Mouse (Mus musculus) lung, postnatal 10 days (tissue): ENCODE measurements around the gene Banf2.
A peak's percentile ranks its signal among the peaks of the same experiment; 100 is the strongest.

Experiments used
- DNase-seq: peaks from one replicate; pipeline ENCODE4 v3.0.0; 2021

Banf2 gene

GRCm38 (mm10) chr2:144026456-144026855, 6.4 kb upstream of the Banf2 start:
- no peak for DNase-seq

DNA sequence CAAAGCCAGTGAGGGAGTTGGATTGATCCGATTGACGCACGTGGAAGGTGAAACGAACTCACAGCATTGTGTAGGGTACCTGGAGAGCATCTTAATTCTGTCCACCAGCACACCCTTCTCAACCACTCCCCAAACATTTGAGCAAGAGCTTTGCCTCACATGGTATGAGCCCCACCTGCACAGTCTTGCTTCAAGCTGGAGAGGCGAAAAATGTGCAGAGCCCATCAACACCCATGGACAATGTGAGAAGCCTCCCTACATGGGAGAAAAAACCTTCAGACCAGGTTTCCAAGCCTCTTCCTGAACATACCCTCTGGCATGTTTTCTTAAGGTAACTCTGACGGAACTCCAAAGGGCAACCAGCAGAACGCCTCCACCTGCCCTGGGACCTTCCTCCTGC, 2.1 kb upstream of the Banf2 start:
- no peak for DNase-seq

DNA sequence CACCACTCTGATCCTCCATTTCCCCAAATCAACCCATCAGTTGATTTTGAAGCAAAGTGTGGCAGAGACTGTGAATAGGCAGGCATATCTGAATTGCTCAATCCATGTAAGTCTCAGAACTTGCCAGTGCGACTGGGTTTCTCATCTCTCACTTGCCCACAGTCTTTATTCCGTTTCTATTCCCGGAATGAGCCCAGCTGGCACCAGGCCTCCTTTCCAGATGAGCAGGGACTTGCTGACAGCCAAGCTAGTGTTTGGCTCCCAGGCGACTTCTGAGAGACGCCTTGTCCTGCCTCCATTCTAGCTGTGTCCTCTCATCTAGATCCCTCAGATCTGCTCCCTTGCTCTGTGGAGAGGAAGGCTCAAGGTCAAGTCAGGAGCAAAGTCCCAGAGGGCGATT, 11.9 kb downstream of the Banf2 start:
- peak; percentile 53 for DNase-seq

DNA sequence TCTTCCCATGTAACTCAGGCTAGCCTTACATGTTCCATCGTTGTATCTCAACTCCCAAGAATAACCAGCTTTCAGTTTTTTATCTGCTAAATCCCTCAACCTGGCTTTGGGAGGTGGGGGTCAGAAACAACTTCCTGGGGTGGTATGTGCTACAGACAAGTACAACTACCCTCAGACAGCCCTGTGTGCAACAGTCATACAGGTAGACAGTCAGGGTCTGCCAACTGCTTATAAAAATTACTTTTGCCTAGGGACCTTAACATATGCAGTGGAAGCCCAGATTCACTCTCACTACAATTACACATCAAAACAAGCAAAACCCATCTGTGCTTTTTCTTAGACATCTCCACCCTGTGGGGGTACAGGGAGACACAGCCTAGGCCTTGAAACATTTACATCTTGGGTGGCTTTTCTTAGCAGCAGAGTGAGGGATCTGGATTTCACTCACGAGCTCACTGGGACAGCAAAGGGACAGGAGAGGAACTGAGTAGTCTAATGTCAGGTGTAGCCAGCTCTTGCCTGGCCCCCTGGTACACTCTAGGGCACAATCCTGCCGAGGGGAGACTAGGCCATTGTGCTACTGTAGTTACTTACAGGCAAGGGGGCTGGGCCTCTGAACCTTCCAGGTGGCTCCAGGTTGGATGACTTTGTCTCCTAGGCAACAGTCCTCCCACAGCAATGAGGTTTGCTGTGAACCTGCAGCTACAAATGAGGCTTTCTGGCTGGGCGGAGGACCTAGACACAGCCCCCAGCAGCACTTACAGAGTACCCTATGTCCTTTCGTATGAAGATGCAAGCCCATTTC, 13.1 kb downstream of the Banf2 start:
- DNase-seq, result no peak

DNA sequence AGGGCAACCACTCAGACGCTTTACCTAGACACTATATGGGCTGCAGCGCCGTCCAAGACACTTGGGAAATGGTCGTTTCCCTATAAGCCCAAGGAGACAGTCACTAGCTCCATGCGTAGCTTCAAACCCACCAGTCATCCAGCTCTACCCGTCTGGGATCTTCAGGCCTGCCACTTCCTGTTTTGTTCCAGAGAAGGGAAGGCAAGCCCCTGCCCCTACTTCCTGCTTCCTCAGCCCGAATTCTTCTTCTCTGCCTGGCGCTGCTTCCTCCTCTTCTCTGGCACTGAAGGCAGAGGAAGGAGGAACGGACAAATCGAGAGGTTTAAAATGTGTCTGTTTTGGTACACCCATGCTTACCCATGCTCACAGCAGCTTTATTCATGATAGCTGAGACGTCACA, 14.1 kb downstream of the Banf2 start:
- peak; percentile 7 for DNase-seq

GRCm38 (mm10) chr2:144050146-144050680, 17.4 kb downstream of the Banf2 start:
- no peak for DNase-seq

DNA sequence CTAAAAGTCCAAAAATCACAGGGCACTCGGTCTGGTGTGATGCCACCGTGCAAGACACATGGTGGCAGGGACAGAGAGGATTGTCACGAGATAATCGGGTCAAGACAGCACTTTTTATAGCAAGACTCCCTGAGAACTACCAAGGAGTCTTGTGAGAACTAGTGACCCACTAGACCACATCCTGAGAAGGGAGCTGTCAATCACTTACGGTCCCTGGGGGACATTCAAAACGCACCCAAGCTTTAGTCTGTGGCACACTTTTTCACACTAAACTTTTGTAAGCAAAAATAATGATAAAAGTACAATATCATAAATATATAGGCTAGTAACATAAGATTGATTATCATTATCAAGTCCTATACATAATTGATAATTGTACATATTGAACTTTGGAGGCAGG, 18.0 kb downstream of the Banf2 start:
- no peak for DNase-seq

GRCm38 (mm10) chr2:144052410-144053065, 19.7 kb downstream of the Banf2 start:
- peak; percentile 64 for DNase-seq

DNA sequence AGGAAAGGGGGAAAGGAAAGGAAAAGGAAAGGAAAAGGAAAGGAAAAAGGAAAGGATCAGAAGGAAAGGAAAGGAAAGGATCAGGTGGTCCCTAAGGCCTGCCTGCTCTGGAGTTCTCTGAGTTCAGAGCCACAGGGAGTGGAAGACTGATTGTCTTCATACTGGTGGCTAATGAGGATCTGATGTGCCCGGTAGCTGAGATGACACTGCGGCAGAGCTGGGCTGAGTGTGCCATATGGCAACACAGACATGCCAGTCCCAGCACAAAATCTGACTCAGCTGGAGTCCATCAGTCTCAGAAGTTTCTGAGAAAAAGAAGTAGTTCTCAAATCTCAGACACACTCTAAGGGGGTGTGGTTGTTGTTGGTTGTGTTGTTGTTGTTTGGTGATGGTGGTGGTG, 24.9 kb downstream of the Banf2 start:
- no peak for DNase-seq

GRCm38 (mm10) chr2:144061701-144062100, 28.8 kb downstream of the Banf2 start:
- DNase-seq, result no peak

DNA sequence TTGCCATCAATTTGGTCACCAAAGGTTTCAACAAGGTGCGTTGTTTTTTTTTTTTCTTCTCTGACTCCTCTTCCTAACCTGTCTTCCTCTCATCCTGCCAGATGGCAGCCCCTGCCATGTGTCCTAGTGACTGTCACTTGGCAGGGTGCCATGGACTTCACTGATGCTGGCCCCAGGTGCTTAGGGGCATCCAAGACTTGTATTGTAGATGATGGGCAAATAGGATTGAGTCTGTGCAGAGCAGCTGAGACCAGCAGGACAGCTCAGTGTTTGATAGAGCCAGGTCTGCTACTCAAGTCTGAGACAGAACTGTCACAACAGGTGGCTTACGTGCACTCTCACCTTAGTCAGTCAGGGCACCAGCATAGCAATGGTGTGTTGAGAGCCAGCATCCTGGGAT, 32.6 kb downstream of the Banf2 start:
- no peak for DNase-seq

DNA sequence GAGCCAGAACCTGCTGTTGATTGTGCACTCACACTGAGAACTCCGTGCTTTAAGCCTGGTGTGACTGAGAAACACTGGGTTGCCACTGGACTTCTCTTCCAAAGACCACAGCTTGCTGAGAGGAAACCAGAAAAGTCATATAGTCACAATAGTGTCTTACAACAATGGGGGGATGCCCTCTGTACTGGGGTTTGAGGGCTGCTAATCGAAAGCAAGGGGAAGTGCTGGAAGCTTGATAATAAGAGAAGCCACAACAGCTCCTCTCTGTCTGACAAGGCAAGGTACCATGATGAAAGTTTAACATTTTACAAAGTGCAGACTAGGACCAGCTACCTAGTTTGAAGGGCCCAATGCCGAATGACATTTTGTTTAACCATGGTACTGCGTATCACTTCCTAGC, 36.8 kb downstream of the Banf2 start:
- no peak for DNase-seq

- DNase-seq, result no peak
These were observed 37.6 kb downstream of the Banf2 start for GRCm38 (mm10) chr2:144070479-144070878.

- no peak for DNase-seq
These were observed 39.8 kb downstream of the Banf2 start for GRCm38 (mm10) chr2:144072642-144073041.

DNA sequence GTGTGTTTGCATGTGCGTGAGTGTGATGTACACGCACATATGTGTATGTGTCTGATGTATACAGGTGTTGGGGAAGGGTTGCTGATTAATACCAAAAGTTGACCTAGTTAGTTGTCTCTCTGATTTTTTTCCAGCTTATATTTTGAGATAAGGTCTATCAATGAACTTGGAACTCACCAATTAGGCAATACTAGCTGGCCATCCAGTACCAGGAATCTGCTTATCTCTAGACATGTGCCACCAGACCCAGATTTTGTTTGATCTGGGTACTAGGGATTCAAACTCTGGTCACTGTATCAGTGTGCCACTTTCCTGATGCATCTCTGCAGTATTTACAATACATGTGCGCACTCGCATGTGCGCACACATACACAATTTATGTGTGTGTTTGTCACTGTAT, 41.2 kb downstream of the Banf2 start:
- no peak for DNase-seq

GRCm38 (mm10) chr2:144076625-144077024, 43.8 kb downstream of the Banf2 start:
- no peak for DNase-seq

GRCm38 (mm10) chr2:144078897-144079296, 46.0 kb downstream of the Banf2 start:
- no peak for DNase-seq

DNA sequence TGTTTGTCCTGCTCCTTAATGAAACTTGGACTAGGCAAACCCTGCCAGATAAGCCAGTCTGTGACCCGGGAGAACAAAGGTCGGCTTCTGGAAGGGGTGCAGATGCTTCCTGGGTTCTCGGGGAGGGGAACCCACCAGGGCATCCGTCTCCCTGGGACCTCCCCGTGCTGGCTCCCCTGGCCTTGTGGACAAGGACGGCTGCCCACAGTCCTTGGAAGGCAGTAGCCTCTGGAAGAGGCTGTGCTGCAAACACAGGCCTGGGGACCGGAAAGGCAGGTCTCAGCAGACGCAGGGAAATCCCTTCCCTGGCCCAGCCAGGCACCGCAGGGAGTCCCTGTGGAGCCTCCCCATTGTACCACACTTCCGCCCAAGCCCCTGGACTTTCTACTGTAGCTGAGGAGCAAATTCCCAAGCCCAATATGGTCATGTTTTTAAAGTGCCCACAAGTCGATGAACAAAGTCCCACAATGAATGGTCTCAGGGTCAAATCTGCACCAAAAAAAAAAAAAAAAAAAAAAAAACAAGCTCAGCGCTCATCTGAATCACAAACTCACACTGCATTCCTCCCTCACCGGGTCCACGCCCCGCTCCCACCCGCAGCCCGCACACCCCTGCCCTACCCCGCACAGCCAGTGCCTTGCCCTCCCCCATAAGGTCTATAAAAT, 53.5 kb downstream of the Banf2 start:
- peak; percentile 68 for DNase-seq

DNA sequence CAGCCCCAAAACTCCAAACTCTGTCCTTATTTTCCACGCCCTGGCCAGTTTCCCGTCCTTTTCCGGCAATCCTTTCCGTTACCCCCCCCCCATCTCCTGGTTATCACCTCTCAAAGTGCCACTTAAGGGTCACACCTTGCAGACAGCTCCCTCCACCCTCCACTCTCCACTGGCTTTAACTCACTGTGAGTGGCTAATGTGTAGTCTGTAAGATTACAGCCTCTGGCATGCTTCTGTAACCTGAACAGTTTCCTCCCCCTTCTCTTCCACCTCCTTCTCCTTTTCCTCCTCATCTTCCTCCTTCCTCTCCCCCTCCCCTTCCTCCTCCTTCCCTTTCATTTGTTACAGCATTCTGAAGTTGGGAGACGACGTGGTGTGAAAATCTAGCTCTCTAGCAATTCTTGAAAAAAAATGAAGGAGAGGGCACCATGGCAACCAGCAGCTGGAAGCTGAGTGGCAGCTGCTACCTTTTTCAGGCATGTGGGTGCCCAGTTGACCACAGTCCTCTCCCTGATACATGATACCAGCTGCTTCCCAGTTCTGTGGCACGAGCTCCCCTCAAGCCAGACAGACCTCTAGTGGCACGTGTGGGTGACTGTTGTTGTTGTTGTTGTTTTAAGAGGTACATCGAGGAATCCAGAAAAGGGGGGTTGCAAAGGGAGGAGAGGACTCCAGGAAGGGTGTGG, 55.2 kb downstream of the Banf2 start:
- no peak for DNase-seq

GRCm38 (mm10) chr2:144092767-144093166, 59.9 kb downstream of the Banf2 start:
- DNase-seq, result no peak

DNA sequence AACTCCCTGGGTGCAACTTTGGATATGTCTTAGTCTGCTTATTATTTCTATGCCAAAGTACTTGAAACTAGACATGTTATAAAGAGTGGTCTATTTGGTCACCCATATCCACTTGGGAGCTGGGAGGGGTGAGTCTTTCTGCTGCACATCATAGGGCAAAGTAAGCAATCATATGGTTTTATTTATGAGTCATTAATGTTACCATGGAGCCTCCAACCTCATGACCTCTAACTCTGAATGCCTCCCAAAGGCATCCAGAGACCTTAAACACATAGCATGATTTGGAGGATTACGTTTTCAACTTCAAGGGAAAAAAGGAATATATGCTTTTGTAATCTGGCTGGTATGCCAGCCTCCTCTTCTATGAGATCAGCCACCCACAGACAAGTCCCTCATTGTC, 61.9 kb downstream of the Banf2 start:
- no peak for DNase-seq

- no peak for DNase-seq
These were observed 68.7 kb downstream of the Banf2 start for GRCm38 (mm10) chr2:144101463-144101961.

DNA sequence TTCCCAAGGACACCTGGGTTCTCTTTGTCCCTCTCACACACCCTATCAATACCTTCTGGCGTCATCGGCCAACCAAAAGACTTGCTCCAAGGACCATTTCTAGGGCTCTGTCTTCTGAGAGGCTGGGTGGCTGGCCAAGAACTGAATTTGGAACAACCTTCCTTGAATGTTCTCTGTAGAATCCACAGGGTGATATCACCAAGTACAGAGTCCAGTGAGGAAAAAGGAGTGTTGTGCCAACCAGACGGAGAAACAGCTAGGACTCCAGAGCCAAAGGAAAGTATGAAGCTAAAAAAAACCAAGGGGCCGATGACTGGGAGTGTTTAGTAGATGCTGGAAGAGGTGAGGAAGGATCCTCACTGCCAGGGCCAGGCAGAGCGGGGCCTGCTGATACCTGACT, 74.5 kb downstream of the Banf2 start:
- DNase-seq, result no peak
